Mouse (Mus musculus): Measurements from ENCODE around the gene Park7. TPM values are rescaled to one million over a fixed set of nuclear protein-coding genes. Genes with fewer than 3 reads are reported as not detected.

Park7 gene
- polyA plus RNA-seq, 1 experiment from 2014 or later = 262 TPM

DNA sequence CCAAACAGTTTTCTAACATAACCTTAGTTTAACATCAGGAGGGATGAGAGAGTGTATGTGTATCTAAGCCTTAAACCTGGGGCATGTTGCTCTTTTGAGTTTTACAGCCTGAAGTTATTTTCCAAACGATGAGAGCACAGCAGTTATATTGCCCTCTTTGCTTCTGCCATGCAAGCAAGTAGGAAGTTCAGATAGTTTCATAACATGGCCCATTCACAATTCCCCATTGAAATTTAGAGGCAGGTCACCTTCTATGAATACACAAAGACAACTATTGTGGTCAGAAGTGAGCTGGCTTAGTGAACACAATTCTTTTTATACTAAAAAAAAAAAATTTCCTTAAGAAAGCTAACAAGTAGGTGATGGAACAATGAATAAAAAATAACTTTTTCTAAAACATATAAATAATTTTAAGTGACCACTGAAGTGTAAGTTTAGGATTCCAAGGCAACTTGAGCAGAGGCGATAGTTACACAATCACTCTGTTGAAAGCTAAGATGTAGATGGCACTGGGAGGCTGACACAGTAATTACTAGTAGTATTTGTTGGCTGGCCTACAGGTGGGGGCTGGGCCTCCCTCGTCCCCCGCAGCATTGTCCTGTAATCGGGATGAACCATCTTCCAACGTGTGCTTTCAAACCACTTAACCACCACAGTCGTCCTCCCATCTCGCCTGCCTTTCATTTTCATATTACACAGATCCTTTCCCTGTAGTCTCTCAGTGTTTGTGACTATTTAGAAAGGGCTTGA, 51.4 kb downstream of the Park7 start:
- WGBS = 48% methylated on average over 8 of the region's 8 CpGs
- Histone ChIP-seq H3K9ac (ENCODE audit: low read length) (no peak overlapping the region), H3K27me3 (ENCODE audit: control insufficient read depth, insufficient read depth, low read length) (no peaks in the 10 kb centered on the region), H3K4me1 (replicated peaks; ENCODE audit: control insufficient read depth, insufficient read depth) (no peaks in the 10 kb centered on the region), H3K27ac (replicated peaks) (peak overlapping the region; percentile 56; the same call in 1 of the 2 replicates), H3K4me3 (ENCODE audit: low read depth, low read length) (no peak overlapping the region), H3K4me2 (replicated peaks; ENCODE audit: low read depth) (no peak overlapping the region), H3K36me3 (ENCODE audit: control insufficient read depth, insufficient read depth, low read length) (peaks cover 14% of the 10 kb centered on the region), H3K9me3 (ENCODE audit: control insufficient read depth, low read length) (no peaks in the 10 kb centered on the region)
- TF ChIP-seq CTCF (IDR thresholded peaks at IDR 0.05; ENCODE audit: low read depth) = no peak
- ATAC-seq (ENCODE audit: low FRiP score, low TSS enrichment) (no peak), DNase-seq (ENCODE audit: low spot score) (no peak)

DNA sequence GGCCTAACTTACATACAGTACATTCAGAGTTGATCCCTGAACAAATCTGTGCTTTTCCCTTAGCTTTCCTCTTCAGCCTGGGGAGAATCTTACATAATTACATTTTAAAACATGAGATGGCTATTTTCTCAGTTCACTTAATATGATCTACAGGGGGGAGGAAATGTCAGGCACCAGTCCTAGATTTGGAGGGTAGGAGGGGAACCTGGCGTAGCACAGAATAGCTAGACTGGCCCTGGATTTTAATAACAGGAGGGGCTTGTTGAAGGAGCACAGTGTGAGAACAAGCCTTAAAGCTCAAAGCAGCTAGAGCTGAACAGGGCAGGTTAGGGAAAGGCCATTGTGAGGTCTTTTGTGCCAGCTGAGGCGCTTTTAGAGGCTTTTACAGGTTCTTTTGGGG, 53.1 kb downstream of the Park7 start:
- DNase-seq (ENCODE audit: low spot score) (no peak), ATAC-seq (ENCODE audit: low FRiP score, low TSS enrichment) (no peak)
- 86% methylated on average over 2 of the region's 2 CpGs for WGBS
- H3K9me3 ChIP-seq (ENCODE audit: control insufficient read depth, low read length) = no peaks in the 10 kb centered on the region
- H3K9ac ChIP-seq (ENCODE audit: low read length) = no peak overlapping the region
- H3K36me3 ChIP-seq (ENCODE audit: control insufficient read depth, insufficient read depth, low read length) = 0 out of 2 replicates have a peak, but pooled peaks cover 5% of the 10 kb centered on the region
- H3K4me3 ChIP-seq (ENCODE audit: low read depth, low read length) = no peak overlapping the region
- no peaks in the 10 kb centered on the region for H3K27me3 ChIP-seq (ENCODE audit: control insufficient read depth, insufficient read depth, low read length)
- H3K27ac ChIP-seq (replicated peaks) = peak overlapping the region; percentile 61; the same call in 1 of the 2 replicates
- no peak overlapping the region for H3K4me2 ChIP-seq (replicated peaks; ENCODE audit: low read depth)
- no peaks in the 10 kb centered on the region for H3K4me1 ChIP-seq (replicated peaks; ENCODE audit: control insufficient read depth, insufficient read depth)
- TF ChIP-seq CTCF (IDR thresholded peaks at IDR 0.05; ENCODE audit: low read depth) (no peak), EP300 (optimal IDR thresholded peaks at IDR 0.05) (no peak)

DNA sequence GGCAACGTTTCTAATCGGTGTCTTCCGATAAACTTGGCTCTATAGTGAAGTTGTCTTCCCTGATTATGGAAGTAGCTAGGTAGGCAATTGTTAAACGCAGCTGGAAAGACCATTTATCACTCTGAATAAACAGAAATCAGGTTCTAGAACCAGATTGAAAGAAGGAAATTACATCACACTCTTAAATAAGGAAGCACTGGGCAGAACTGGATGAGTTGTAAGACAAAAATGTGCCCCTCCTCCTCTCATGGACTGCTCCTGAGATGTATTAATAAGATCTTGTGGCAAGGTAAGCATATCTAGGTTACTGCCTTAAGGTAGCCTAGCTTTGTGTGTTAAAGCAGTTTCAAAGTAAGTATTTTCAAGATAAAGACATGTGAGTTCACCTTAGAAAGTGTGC, 53.7 kb downstream of the Park7 start:
- TF ChIP-seq EP300 (optimal IDR thresholded peaks at IDR 0.05) (peak; percentile 41), CTCF (IDR thresholded peaks at IDR 0.05; ENCODE audit: low read depth) (no peak)
- H3K27me3 ChIP-seq (ENCODE audit: control insufficient read depth, insufficient read depth, low read length) = no peaks in the 10 kb centered on the region
- DNase-seq (ENCODE audit: low spot score) (no peak), ATAC-seq (ENCODE audit: low FRiP score, low TSS enrichment) (peak; percentile 84)
- H3K36me3 ChIP-seq (ENCODE audit: control insufficient read depth, insufficient read depth, low read length) = no peaks in the 10 kb centered on the region
- H3K27ac ChIP-seq (replicated peaks) = no peak overlapping the region
- H3K4me3 ChIP-seq (ENCODE audit: low read depth, low read length) = no peak overlapping the region
- H3K9me3 ChIP-seq (ENCODE audit: control insufficient read depth, low read length) = no peaks in the 10 kb centered on the region
- no peak overlapping the region for H3K4me2 ChIP-seq (replicated peaks; ENCODE audit: low read depth)
- H3K9ac ChIP-seq (ENCODE audit: low read length) = no peak overlapping the region
- no peaks in the 10 kb centered on the region for H3K4me1 ChIP-seq (replicated peaks; ENCODE audit: control insufficient read depth, insufficient read depth)
- WGBS = 29% methylated on average over 4 of the region's 4 CpGs

DNA sequence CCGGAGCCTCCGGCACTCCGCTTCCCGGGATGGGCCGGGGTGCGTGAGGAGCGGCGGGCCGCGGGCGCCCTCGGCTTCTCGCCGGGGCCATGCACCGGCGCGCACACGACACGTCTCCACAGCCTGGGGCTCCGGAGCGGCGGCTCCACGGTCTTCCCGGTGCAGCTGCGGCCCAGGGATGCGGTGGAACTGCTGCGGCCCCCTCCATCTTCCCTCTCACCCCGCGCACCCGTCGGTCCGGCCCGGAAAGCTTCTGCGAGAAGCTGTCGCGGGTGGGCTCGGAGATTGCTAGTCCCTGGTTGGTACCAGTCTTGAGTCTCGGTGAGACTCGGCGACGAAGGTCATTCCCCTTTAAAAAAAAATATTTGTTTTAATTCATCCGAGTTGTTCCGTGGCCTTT, 58.9 kb downstream of the Park7 start:
- Histone ChIP-seq H3K4me1 (replicated peaks; ENCODE audit: control insufficient read depth, insufficient read depth) (peaks cover 2% of the 10 kb centered on the region; the same call in 1 of the 2 replicates), H3K9me3 (ENCODE audit: control insufficient read depth, low read length) (no peaks in the 10 kb centered on the region), H3K27ac (replicated peaks) (peak overlapping the region; percentile 100), H3K4me2 (replicated peaks; ENCODE audit: low read depth) (peak overlapping the region; percentile 68), H3K27me3 (ENCODE audit: control insufficient read depth, insufficient read depth, low read length) (no peaks in the 10 kb centered on the region), H3K4me3 (ENCODE audit: low read depth, low read length) (peak overlapping the region; percentile 99), H3K9ac (ENCODE audit: low read length) (peak overlapping the region; percentile 99), H3K36me3 (ENCODE audit: control insufficient read depth, insufficient read depth, low read length) (no peaks in the 10 kb centered on the region)
- ATAC-seq (ENCODE audit: low FRiP score, low TSS enrichment) (peak; percentile 33; the same call in 1 of the 2 replicates), DNase-seq (ENCODE audit: low spot score) (no peak)
- 1% methylated on average over 39 of the region's 43 CpGs for WGBS
- TF ChIP-seq CTCF (IDR thresholded peaks at IDR 0.05; ENCODE audit: low read depth) = no peak
- no peak for TF ChIP-seq EP300 (optimal IDR thresholded peaks at IDR 0.05)

DNA sequence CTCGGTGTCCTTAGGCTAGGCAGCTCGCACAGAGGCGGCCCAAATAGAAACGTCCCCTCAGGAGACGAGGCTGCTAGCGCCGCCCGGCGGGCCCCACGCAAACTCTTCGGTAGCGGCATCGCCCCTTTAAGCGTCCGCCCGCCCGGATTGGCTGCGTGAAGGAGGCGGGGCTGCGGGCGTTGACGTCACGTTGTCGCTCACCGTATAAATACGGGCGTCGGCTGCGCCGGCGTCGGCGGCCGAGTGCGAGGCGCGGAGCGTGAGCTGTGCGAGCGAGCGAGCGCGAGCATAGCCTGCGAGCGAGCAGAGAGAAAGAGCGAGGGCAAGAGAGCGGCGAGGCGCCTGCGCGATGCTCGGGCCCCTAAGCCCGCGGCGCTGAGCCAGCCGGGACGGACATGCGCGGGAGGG, 59.4 kb downstream of the Park7 start:
- peak overlapping the region; percentile 68 for H3K4me2 ChIP-seq (replicated peaks; ENCODE audit: low read depth)
- peak overlapping the region; percentile 99 for H3K4me3 ChIP-seq (ENCODE audit: low read depth, low read length)
- peak; percentile 76 for TF ChIP-seq CTCF (IDR thresholded peaks at IDR 0.05; ENCODE audit: low read depth)
- no peak for TF ChIP-seq EP300 (optimal IDR thresholded peaks at IDR 0.05)
- H3K9me3 ChIP-seq (ENCODE audit: control insufficient read depth, low read length) = no peaks in the 10 kb centered on the region
- ATAC-seq (ENCODE audit: low FRiP score, low TSS enrichment) (peak; percentile 87), DNase-seq (ENCODE audit: low spot score) (peak; percentile 98)
- H3K27ac ChIP-seq (replicated peaks) = peak overlapping the region; percentile 100
- peaks cover 2% of the 10 kb centered on the region; the same call in 1 of the 2 replicates for H3K4me1 ChIP-seq (replicated peaks; ENCODE audit: control insufficient read depth, insufficient read depth)
- no peaks in the 10 kb centered on the region for H3K36me3 ChIP-seq (ENCODE audit: control insufficient read depth, insufficient read depth, low read length)
- no peaks in the 10 kb centered on the region for H3K27me3 ChIP-seq (ENCODE audit: control insufficient read depth, insufficient read depth, low read length)
- 0% methylated on average over 52 of the region's 59 CpGs for WGBS
- peak overlapping the region; percentile 99 for H3K9ac ChIP-seq (ENCODE audit: low read length)

Data from stomach, postnatal 0 days (tissue).